ENCODE assay signal across 9 mouse cellular contexts in the genomic region with DNA sequence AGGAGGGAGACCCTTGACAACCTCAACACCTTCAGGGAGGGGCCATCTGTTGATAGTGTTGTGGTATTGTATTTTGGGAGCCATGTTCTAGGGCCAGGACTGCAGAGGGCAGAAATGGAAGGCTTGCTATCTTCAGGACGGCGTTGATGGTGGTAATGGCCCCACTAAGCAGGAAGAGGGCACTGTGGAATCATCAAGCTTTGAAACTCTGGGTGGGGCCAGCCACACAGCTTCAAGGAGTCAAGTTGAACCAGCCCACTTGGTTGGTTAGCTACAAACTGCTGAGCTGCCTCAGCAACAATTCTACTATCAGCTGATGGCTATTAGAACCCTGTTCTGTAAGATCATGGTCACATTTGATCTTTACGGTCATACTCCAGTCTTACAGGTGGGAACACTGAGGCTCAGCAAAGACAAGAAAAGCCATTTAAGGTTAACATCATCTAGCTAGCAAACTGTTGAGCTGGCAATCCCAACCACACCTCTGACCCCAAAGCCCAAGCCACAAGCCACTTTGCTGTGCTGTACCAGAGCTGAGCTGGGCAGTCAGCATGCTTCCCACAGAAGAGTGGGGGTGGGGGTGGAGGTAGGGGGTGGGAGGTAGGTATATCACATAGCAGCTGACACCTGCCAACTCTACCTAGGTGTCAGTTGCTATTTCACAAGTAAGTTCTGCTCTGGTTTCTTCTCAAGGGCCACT.
DNase-seq lines count a peak whose midpoint lies in the region; ATAC-seq and TF ChIP-seq lines count a peak whose summit lies in the region.
"Had no signal": no experiment of that assay in that cellular context is flagged by ENCODE, and none has a peak within 500 bp of the region (broad histone marks: within the 10 kb centered on the region; RNA-seq: fewer than 3 reads in every experiment).

No protein-coding gene starts in this region.

- WGBS in bone marrow, adult 2 months = 9% methylated on average over 3 of the region's 3 CpGs
- 68% methylated on average over 3 of the region's 3 CpGs for WGBS in lung, postnatal 0 days

- intact Hi-C loops in gastrocnemius, adult 2 months (cut with DNase I) = no loop called here

- H3K4me3 ChIP-seq in gastrocnemius, adult 2 months = no peak overlapping the region
- H3K4me3 ChIP-seq in bone marrow, adult 2 months (replicated peaks; ENCODE audit: control insufficient read depth, low read depth, low read length) = no peak overlapping the region
- H3K4me3 ChIP-seq in lung, postnatal 0 days (ENCODE audit: low read depth, low read length) = no peak overlapping the region
- H3K4me3 ChIP-seq: heart, embryonic 13.5 days had no signal

- H3K4me1 ChIP-seq in bone marrow, adult 2 months (ENCODE audit: control insufficient read depth, insufficient read depth, low read length) = peaks cover 11% of the 10 kb centered on the region; the same call in 1 of the 2 replicates
- H3K4me1 ChIP-seq in lung, postnatal 0 days (ENCODE audit: insufficient read depth, low read depth, low read length) = no peaks in the 10 kb centered on the region

- TF ChIP-seq EP300 in lung, postnatal 0 days (IDR thresholded peaks at IDR 0.05) = no peak

- no peaks in the 10 kb centered on the region for H3K36me3 ChIP-seq in lung, postnatal 0 days (ENCODE audit: insufficient read depth, low read length)
- H3K36me3 ChIP-seq: heart, embryonic 13.5 days had no signal

- no peaks in the 10 kb centered on the region for H3K9me3 ChIP-seq in lung, postnatal 0 days (ENCODE audit: low read length)
- H3K9me3 ChIP-seq: heart, embryonic 13.5 days had no signal

- no peak overlapping the region for H3K9ac ChIP-seq in lung, postnatal 0 days (replicated peaks; ENCODE audit: low read depth)
- H3K9ac ChIP-seq: heart, embryonic 13.5 days had no signal

- ATAC-seq in lung, postnatal 0 days = peak; percentile 48

- DNase-seq in gastrocnemius, adult 2 months = peak; percentile 24
- DNase-seq in gastrocnemius, postnatal 10 days = no peak
- DNase-seq in 3T3-L1 (ENCODE audit: low read depth, low spot score) = peak; percentile 75
- DNase-seq in lung, postnatal 0 days (ENCODE audit: low spot score) = peak; percentile 69
- DNase-seq in spleen, postnatal 36 days (ENCODE audit: low spot score in 2 of 2) = peak; percentile 73 to 74
- DNase-seq in ovary, adult 18-20 months (ENCODE audit: low spot score) = no peak
- no peak for DNase-seq in yolk sac, embryonic 10.5 days (ENCODE audit: low spot score)

- no peak for TF ChIP-seq POLR2A in bone marrow, adult 2 months (IDR thresholded peaks at IDR 0.05; ENCODE audit: borderline replicate concordance, control insufficient read depth, low read depth, low read length)

- H3K27ac ChIP-seq in gastrocnemius, adult 2 months = no peak overlapping the region
- peak overlapping the region; percentile 85 for H3K27ac ChIP-seq in bone marrow, adult 2 months (ENCODE audit: control insufficient read depth, insufficient read depth, low read depth, low read length, poor library complexity)
- no peak overlapping the region for H3K27ac ChIP-seq in lung, postnatal 0 days (ENCODE audit: low read length)
- H3K27ac ChIP-seq: heart, embryonic 13.5 days had no signal

- no peak overlapping the region for H3K4me2 ChIP-seq in lung, postnatal 0 days (replicated peaks; ENCODE audit: low read depth, low read length)
- H3K4me2 ChIP-seq: heart, embryonic 13.5 days had no signal

- H3K27me3 ChIP-seq in lung, postnatal 0 days (replicated peaks; ENCODE audit: insufficient read depth, low read length) = no peaks in the 10 kb centered on the region

- peak; percentile 33 for TF ChIP-seq CTCF in gastrocnemius, adult 2 months (IDR thresholded peaks at IDR 0.05)
- peak; percentile 57 for TF ChIP-seq CTCF in bone marrow, adult 2 months (IDR thresholded peaks at IDR 0.05; ENCODE audit: control insufficient read depth, insufficient read depth, low read length)
- peak; percentile 66 for TF ChIP-seq CTCF in lung, postnatal 0 days (IDR thresholded peaks at IDR 0.05)

Comparison
In these comparisons a context has a peak if more than half of its experiments do, and no peak if none do; other contexts are left out.
1. DNase-seq: peak in gastrocnemius, adult 2 months (single experiment), 3T3-L1 (single experiment), lung, postnatal 0 days (single experiment) and spleen, postnatal 36 days (2 of 2); none in gastrocnemius, postnatal 10 days (single experiment), ovary, adult 18-20 months (single experiment) and yolk sac, embryonic 10.5 days (single experiment).
2. Peak in every context shown above with its lines, with median percentiles within 50 percentile points of each other: CTCF ChIP-seq.